Mouse (Mus musculus): ENCODE results near the gene Rarb.
"Not testable (repeated sequence)": the region's sequence is repeated elsewhere in the genome, so short reads cannot be mapped to it uniquely, and the experiment has no call there.

Gene Rarb

DNA sequence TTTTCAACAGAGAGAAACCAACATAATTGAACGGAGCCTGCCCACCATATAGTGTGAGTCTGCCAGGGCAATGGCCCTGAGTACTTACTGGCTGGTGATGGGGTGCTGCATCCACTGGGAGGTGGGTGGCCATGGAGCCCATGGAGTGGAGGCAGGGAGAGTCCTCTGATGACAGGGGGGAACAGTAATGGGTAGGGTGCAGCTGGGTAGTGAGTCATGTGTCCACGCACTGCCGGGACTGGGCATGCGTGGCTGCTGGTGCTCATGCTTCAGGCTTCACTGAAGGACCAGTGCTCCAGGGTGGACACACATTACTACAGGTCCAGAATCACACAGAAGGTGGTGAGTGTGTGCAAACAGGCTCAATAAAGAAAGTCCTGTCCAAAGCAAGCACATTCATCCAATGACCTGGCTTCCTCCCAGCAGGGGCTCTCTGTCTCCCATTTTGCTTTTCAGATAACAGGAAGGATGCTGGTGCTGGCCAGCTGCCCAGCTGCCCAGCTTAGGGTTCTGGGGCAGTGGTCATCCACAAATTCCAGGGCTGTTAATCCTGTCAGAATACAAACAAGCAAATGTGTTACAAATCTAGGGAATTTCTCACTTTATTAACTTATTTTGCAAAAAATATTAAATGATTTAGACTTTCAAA, at the start of gene Rarb:
Gene Rarb, minus strand, starts transcription at position 555 of the 649 bp plus-strand sequence.
- DNase-seq (ENCODE audit: low spot score): no peak

GRCm38 (mm10) chr14:16842036-16842435, 23.1 kb upstream of the Rarb start:
- DNase-seq (ENCODE audit: low spot score): no peak

DNA sequence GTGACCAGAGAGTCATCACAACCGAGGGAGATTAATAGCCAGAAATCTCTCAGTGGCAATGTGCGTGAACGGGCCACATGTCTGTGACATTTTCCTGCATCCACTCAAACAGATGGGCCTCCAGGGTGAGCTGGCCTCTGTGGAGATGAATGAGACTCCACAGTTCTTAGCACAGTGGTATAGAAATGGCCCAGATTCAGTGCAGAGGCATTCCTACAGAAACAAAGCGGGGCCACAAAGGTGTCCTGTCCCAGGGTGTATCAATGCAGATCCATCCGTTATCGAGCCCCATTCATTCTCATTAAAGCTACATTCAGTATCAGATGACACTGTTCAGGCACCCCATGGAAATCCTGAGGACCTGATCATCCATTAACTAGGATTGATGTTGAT, 22.6 kb upstream of the Rarb start:
- DNase-seq (ENCODE audit: low spot score): no peak

DNA sequence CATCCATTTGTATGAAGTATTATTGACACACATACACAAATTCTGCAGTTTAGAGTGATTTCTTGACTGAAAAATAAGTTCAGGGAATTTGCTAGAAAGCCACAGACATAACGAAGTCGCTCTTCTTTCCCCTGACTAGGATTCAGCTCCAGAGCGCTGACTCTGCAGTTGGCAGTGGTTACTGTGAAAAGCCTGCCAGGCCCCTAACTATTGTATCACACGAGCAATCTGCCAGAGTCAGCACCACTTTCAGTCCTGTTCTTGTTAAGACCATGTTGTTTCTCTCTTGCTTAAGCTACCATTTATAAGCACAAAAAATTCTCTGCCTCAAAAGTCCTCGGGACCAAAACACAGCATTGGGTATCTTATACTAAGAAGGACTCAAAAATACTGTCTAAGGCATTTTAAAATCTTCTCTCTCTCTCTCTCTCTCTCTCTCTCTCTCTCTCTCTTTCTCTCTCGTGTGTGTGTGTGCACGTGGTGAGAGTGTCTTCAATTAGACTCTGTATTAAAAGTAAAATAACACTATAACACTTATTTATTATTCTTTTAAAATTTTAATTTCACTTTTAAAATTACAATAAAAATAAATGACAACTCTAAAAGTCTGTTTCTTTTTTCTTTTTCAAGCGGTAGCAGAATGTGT, 22.1 kb upstream of the Rarb start:
- DNase-seq (ENCODE audit: low spot score): peak; percentile 20

DNA sequence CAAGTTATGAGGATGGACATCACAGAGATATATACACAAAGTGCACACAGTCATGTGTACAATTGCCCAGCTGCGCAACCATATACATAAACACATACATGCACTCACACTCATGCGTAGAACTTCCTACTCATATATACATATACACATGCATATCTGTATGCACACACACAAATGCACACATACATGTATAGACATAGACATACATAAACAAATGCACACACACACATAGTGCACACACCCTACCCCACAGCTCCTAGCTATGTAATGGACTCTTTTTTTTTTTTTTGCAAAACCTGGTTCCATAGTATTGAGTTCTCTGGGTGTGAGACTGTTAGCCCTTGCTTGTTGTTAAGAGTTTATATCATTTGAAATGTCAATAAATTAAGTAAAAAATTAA, 21.2 kb upstream of the Rarb start:
- no peak for DNase-seq (ENCODE audit: low spot score)

- no peak for DNase-seq (ENCODE audit: low spot score)
Observed at GRCm38 (mm10) chr14:16815096-16815741, 3.7 kb downstream of the Rarb start.

DNA sequence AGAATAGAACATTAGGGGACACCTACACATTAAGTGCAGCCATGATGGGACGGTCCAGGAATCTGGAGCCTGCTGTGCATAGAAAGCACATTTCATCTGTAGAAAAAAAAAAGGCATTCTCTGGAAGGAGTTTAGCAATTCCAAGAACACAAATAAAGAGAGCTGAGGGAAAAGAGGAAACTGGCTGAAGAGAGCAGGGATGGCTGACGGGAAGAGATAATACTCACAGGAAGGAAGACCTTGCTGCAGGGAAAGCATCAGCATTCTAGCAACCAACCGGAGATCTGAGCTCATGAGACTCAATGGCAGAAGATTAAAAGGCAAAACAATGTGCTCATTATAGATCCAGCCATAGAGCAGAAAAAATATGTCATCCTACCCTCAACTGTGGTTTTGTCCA, 12.8 kb downstream of the Rarb start:
- DNase-seq (ENCODE audit: low spot score): no peak

- no peak for DNase-seq (ENCODE audit: low spot score)
Observed at GRCm38 (mm10) chr14:16790161-16790560, 28.8 kb downstream of the Rarb start.

GRCm38 (mm10) chr14:16781942-16782541, 36.9 kb downstream of the Rarb start:
- DNase-seq (ENCODE audit: low spot score): no peak

- DNase-seq (ENCODE audit: low spot score): no peak
Observed at GRCm38 (mm10) chr14:16776723-16777381, 42.1 kb downstream of the Rarb start.

- DNase-seq (ENCODE audit: low spot score): no peak
Observed at GRCm38 (mm10) chr14:16772927-16773326, 46.0 kb downstream of the Rarb start.

- DNase-seq (ENCODE audit: low spot score): no peak
Observed at GRCm38 (mm10) chr14:16765891-16766290, 53.1 kb downstream of the Rarb start.

- no peak for DNase-seq (ENCODE audit: low spot score)
Observed at GRCm38 (mm10) chr14:16762773-16763172, 56.2 kb downstream of the Rarb start.

DNA sequence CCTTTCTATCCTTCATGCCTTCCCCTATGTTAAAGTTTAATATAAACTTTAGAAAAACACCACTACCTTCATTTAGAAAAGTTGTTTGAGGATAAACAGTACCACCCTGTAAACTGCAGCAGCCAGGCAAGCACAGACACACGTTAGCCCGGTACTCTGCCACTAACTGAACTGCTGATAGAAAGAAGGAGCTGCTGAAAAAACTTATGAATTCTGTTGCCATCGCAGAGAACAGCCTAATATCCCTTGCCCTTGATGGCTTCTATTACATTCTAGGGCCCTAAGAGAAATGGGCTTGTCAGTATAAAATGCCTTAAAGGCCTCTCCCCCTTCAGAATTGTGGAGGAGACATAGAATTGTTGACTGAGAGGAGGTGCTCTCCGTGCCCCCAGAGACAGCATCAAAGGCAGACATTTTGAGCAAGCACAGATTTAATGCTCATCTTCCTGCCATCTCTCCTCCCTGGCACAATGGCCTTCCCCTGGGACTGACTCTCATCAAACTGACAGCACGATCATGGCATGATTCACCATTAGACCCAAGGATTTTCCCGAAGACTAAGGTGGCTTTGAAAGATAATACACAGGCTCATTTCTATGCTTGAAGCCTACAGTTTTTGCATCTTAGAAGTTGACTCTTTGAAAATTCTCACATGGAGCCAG, 60.1 kb downstream of the Rarb start:
- DNase-seq (ENCODE audit: low spot score): no peak

DNA sequence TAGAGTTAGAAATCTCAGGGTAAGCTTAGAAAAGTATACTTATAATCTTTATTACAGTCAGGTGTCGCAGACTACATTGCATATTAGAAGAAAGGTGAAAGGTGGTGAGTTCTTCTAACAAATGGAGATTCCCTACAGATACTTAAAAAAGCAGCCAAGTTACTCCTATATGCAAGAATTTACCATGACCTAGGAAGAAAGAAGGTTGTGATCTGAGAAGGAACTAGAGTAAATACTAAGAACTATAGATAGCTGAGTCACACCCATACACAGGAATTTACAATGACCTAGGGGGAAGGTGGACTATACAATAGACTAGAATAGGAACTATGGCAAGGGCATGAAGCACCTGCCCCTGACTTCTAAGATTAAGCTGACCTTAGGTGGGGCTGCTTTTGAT, 63.4 kb downstream of the Rarb start:
- DNase-seq (ENCODE audit: low spot score): not testable (repeated sequence)

- DNase-seq (ENCODE audit: low spot score): no peak
Observed at GRCm38 (mm10) chr14:16752648-16753047, 66.3 kb downstream of the Rarb start.

- DNase-seq (ENCODE audit: low spot score): no peak
Observed at GRCm38 (mm10) chr14:16746982-16747578, 71.9 kb downstream of the Rarb start.

GRCm38 (mm10) chr14:16740982-16741739, 77.8 kb downstream of the Rarb start:
- DNase-seq (ENCODE audit: low spot score): no peak

DNA sequence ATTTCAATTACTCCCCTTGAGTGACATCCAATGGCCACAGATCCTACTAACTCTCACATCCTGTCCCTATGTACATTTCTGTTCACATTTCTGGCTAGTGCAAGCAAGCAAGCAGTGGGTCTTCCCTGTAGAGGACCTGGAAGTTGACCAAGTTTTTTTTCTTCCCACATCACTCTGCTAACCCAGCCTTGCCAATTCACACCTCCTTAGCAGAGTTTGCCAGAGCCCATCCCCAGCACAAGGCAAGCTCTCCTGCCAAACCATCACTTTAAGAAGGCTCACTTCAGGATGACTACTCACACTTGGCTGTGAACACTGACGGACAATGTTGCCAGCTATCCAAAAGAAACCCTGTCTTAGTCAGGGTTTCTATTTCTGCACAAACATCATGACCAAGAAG, 80.4 kb downstream of the Rarb start:
- no peak for DNase-seq (ENCODE audit: low spot score)

DNA sequence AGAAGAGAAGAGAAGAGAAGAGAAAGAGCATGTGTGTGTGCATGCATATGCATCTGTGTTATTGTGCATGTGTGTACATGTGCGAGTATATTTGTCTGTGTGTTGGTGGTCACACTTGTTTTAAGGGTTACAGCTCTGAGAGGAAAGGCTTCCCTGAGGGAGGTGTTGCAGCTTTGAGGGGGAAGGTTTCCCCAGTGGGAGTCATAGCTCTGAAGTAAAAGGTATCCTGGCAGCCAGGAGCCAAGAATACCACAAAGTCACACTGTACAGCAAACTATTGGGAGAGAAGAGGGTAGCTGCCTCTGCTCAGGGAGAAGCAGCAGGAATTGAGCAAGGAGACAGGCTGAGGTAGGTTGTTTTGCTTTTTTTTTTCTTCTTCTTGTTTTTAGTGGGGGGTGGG, 81.2 kb downstream of the Rarb start:
- DNase-seq (ENCODE audit: low spot score): no peak

All from layer of hippocampus, adult 9-10 months (tissue).